Mouse (Mus musculus) kidney, postnatal 4 days (tissue): ENCODE data around the gene Atp1b1.
A peak's percentile ranks its signal among the peaks of the same experiment; 100 is the strongest.

Source experiments
- DNase-seq, 2 experiments: peaks; one replicate each; pipeline ENCODE4 v3.0.0; 2021; ENCODE audit warnings: mixed read lengths in 2 of 2

Atp1b1 gene

DNA sequence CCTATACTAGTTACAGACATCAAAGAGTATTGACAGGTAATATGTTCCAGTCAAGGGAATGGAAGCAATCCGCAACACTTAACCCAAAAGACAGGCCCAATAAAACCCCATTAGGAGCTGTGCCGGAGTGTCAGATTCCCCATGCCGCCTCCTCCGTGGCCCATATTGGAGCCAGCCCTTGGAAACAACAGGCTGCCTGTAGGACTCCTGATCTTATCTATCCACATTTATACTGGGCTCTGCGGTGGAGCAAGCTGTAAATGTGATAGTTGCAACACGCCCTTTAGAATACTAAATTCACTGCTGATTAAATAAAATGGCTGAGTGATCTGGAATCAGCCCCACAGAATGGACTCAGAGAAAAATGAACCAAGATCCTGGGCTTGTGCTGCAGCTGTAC lies 24.1 kb downstream of the Atp1b1 start:
- DNase-seq, result no peak

GRCm38 (mm10) chr1:164432649-164433048 lies 25.5 kb downstream of the Atp1b1 start:
- DNase-seq, result no peak

GRCm38 (mm10) chr1:164428644-164429043 lies 29.5 kb downstream of the Atp1b1 start:
- no peak for DNase-seq

DNA sequence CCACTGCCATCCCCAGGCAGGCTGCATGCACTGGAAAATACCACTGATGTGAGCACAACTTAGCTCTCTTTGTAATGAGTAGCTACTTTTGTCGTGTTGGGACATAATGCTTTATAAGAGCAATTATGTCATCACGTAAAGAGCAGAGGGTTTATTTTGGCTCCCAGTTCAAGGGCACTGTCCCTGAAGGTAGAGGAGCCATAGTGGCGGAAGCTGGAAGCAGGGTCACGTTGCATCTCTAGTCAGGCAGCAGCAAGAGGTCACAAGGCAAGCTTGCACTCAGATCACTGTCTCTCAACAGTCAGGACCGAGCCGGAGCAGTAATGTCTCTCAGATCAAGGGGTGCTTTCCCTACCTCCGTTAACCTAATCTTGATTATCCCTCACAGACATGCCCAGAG lies 30.4 kb downstream of the Atp1b1 start:
- no peak for DNase-seq

- no peak for DNase-seq
Observed at GRCm38 (mm10) chr1:164426227-164426626, 31.9 kb downstream of the Atp1b1 start.

DNA sequence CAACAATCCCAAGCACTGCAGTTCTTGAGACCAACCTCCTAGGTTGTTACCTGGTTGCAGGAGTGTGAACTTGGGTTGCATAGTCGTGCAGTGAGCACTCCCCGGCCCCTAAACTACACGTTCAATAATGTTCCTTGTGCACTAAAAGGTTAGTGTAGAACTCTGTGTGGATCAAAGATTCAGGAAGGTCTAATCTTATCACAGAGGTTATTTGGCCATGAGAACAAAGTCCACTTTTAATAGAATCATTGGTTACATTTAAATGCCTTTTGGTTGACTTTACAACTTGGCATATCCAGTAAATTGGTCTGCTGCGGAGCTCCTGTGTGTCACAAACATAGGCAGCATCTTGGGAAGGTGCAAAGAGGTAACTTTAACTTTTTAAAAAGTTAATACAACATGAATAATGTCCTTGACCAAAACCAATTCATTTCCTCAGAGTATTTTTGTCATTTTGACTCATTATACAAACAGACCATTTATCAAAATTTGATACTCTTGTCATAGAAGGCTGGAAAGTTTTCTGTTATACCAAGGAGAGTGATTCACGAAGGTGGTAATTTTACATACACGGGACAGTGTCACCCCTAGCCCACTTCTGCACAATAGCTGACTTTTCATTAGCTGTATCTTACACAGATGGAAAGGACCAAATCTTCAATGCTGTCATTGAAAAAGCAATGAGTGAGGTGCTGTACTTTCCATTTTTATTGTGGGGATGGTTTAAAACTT lies 37.4 kb downstream of the Atp1b1 start:
- no peak for DNase-seq

- no peak for DNase-seq
Observed at GRCm38 (mm10) chr1:164419401-164419800, 38.8 kb downstream of the Atp1b1 start.

DNA sequence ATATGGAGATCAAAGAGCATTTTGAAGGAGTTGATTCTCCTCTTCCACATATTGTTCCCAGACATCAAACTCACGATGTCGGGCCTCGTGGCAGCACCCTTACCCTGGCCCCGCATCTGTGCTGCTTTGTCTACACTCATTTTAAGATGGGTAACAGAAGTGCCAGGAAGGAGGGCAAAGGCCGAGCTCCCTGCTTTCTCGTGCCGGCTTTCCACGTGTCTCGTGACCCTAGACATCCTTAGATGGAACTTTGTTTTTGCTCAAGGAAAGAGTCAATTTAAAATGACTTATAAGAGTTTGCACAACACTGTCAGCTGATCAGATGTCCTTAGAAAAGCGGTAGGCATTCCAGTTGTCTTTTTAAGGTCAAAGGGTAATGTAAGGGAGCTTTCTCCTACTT lies 39.8 kb downstream of the Atp1b1 start:
- DNase-seq, result no peak

DNA sequence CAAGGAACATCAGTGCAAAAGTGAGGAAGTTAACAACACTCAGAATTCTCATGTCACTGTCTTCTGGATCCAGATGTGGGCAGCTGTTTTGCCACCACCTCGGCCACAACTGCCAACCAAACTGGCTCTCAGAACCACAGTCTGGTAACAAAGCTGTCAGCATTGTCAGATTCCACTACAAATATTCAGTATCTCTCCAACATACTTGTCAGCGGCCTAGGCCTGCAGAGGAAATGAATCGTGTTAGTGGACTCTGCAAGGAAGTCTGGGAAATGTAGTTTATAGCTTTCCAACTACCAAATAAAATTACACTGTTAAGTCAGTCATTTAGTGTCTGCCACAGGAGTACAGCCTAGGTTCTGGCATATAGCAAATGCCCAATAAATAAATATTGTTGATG lies 40.6 kb downstream of the Atp1b1 start:
- no peak for DNase-seq

DNA sequence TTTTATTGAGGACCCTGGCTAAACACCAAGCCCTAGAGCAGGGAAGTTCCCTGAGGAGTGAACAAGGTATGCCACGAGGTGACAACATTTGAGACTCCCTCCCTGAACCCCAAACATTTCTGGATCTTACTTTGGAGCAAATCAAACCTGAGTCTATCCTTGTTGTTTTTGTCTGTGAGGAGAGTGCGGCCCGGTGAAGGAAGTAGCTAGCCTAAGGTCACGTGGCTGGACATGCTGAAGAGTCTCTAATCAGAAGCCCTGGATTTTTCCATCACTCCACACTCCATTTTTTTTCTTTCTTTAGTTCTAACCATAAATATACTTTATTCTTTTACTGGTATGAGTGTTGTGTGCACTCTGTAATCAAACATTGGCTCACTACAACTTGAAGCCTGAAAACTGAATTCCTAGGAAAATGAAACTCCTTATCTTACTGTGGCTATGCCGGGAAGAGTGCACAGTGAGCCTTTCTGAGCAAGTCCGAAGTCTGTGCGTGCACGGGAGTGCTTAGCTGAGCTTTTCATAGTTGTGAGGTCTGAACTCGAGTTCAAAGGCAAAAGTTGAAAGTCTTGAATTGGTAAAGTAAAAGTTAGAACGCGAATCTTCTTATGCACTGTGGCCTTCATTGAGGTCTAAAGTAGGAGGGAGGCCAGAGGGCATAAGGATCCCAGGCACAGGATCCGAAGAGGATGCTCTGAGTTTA lies 41.3 kb downstream of the Atp1b1 start:
- no peak for DNase-seq

DNA sequence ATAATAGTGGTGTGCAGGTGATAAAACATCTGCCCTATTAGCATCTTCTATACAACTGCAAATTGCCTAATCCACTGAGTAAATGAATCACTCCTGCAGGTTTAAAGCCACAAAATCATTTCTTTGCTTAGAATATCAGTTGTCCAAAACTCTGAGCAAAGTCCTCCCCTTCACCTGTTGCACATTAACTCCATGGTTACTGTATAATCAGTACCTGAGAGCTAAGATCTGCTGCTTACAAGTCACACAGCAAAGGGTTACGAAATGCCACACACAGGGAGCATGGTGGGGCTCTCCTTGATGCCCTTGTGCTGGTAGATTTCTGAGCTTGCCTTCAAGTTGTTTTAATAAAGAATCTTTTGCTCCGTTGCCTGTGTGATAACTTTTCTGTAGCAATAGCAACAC lies 42.8 kb downstream of the Atp1b1 start:
- DNase-seq, result peak in 1 of 2 experiments; percentile 45

DNA sequence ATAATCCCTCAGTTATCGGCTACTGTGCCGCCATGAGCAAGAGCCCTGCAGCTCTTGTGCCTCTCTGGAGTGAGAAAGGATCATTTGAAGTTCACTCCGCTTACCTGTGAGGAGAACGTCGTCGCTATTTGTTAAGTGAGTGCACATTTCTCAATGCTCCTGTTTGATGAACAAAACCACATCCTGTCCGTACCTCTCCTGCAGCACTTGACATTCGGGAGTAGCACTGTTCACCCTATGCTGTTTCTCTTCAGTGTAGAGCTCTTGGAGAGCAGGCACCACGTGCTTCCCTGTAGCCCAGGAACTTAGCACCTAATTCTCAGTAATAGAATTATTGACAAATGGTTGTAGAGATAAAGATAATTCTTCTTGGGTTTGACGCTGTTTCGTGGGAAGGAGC lies 44.5 kb downstream of the Atp1b1 start:
- DNase-seq, result no peak

GRCm38 (mm10) chr1:164412906-164413305 lies 45.2 kb downstream of the Atp1b1 start:
- DNase-seq, result no peak

- DNase-seq, result peak in 1 of 2 experiments; percentile 41
Observed at GRCm38 (mm10) chr1:164411306-164411705, 46.8 kb downstream of the Atp1b1 start.

GRCm38 (mm10) chr1:164408655-164409054 lies 49.5 kb downstream of the Atp1b1 start:
- no peak for DNase-seq

DNA sequence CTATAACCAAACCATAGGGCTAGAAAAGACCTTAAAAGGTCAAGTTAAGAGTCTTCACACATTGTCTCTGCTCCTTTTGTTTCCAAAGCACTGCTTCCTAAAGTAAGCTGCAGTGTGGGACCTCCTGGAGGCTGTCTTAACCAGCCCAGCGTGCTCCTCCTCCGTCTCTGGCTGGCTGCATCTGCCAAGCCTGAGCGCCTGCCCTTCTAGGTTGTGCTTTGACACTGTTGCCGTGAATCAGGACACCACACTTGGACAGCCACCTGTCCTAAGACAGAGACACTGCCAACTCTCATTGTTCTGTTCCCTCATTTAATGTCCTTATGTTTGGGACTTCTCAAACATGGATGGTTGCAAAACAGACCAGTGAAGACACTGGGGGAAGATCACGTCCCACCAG lies 51.6 kb downstream of the Atp1b1 start:
- peak in 1 of 2 experiments; percentile 38 for DNase-seq

GRCm38 (mm10) chr1:164405385-164405802 lies 52.8 kb downstream of the Atp1b1 start:
- DNase-seq, result no peak

- DNase-seq, result no peak
Observed at GRCm38 (mm10) chr1:164399578-164399977, 58.6 kb downstream of the Atp1b1 start.

- DNase-seq, result no peak
Observed at GRCm38 (mm10) chr1:164397672-164398071, 60.5 kb downstream of the Atp1b1 start.

DNA sequence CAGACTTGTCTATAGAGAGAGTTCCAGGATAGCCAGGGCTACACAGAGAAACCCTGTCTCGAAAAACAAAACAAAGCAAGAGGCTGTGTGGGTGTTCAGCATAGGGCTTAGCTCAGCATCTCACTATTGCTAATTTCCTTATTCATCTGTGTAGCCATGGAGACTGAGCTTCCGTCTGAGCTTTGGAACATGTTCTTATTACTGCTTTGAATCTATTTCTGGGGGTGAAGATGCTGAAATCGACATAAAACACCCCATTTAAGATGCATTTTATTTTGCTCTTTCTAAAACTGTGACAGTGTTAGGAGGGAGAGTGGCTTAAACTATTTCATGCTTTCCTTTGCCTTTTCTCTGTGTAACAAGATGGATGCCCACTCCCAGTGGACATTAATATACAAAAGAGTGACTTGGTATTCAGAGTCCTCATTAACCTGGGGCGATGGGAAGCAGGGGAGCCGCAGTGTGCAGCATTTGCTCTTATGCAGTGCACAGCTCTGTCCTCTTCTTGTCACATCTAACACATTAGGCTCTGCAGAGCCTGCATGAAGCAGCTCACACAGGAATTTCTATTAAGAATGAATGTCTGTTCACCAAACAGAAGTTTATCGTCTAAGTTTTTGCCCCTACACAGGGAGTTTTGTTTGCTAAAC lies 62.9 kb downstream of the Atp1b1 start:
- DNase-seq, result no peak

DNA sequence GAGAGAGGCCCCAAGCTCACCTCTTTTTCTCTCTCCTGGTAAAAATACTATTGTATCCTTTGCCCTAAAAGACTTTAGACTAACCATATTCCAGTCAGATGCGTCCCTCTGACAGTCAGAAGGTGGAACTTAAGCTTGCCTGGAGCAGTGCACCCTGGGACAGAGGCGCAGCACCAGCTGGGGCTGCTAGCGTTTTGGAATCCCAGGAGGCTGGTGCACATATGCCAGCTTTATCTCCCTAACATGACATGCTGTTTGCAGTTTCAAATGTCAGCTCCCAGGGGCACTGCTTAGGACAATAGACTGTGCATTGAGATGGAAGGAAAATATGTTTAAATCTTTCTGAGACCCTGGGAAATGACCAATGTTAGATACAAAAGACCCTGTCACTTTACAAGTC lies 66.0 kb downstream of the Atp1b1 start:
- DNase-seq, result no peak

GRCm38 (mm10) chr1:164389743-164390142 lies 68.4 kb downstream of the Atp1b1 start:
- no peak for DNase-seq
